Mouse (Mus musculus) liver, adult 2 months (tissue): Measurements from ENCODE around the gene Dusp9.

ENCODE experiments used
- CTCF ChIP-seq: fragments of 200-500 bp; IDR thresholded peaks from 2 replicates; pipeline ENCODE4 v1.5.1; 2011; ENCODE audit warnings: low read depth, low read length, control low read depth
- POLR2A ChIP-seq: fragments of 200-500 bp; IDR thresholded peaks from 2 replicates; pipeline ENCODE4 v1.6.1; 2011; ENCODE audit warnings: low read length, control low read depth; ENCODE audit not compliant: insufficient read depth; ENCODE audit errors: extremely low read depth

GRCm38 (mm10) chrX:73619401-73619800 lies 19.8 kb upstream of the Dusp9 start:
- no peak for TF ChIP-seq CTCF
- TF ChIP-seq POLR2A = no peak
